Mouse (Mus musculus): ENCODE data around the gene Lgr4. TPM values are rescaled to one million over a fixed set of nuclear protein-coding genes. Genes with fewer than 3 reads are reported as not detected.

Lgr4 gene
- polyA plus RNA-seq, 1 experiment = 3.8 TPM

DNA sequence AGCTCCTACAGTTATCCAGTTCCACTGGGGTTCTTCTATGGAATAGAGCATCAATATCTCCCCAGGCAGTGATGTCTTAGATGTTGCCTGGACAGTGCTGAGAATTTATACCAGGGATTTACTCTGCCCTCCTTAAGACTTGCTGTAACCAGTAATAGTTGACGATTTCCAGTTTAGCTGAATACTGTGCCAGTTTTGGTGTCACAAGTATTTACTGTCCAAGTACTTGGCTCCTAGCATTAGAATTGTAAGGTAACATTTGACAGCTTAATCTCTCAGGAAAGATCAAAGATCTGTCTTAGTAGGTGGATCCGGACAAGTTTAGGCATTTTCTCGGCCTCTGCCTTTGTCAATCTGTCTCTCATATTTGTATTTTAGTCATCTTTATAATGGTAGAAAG lies 5.6 kb downstream of the Lgr4 start:
- no peaks in the 10 kb centered on the region for H3K36me3 ChIP-seq (ENCODE audit: control insufficient read depth, insufficient read depth)
- H3K27me3 ChIP-seq (ENCODE audit: control insufficient read depth, insufficient read depth, insufficient read length) = no peaks in the 10 kb centered on the region
- H3K4me3 ChIP-seq = no peak overlapping the region
- no peak overlapping the region for H3ac ChIP-seq (ENCODE audit: control insufficient read depth, insufficient read length)
- H3K4me2 ChIP-seq (ENCODE audit: low read depth) = no peak overlapping the region
- no peak for TF ChIP-seq POLR2AphosphoS2 (IDR thresholded peaks at IDR 0.05; ENCODE audit: insufficient read length, low read depth)
- no peak for TF ChIP-seq USF1 (IDR thresholded peaks at IDR 0.05; ENCODE audit: low read depth)
- TF ChIP-seq MYOD1 (IDR thresholded peaks at IDR 0.05; ENCODE audit: control insufficient read depth in 1 of 3, insufficient read length in 2 of 3, low read depth in 2 of 3) = no peak
- no peak for TF ChIP-seq E2F4 (IDR thresholded peaks at IDR 0.05; ENCODE audit: insufficient read depth)
- TF ChIP-seq MYOG (IDR thresholded peaks at IDR 0.05; ENCODE audit: control insufficient read depth in 1 of 3, insufficient read depth in 1 of 3, insufficient read length in 2 of 3, low read depth in 2 of 3) = no peak
- TF ChIP-seq SRF (IDR thresholded peaks at IDR 0.05; ENCODE audit: control insufficient read depth, insufficient read length, low read depth) = no peak
- TF ChIP-seq CEBPB (IDR thresholded peaks at IDR 0.05; ENCODE audit: insufficient read depth, poor library complexity, severe bottlenecking) = no peak
- TF ChIP-seq POLR2A (IDR thresholded peaks at IDR 0.05; ENCODE audit: insufficient read length, low read depth) = no peak
- TF ChIP-seq TCF12 (IDR thresholded peaks at IDR 0.05; ENCODE audit: insufficient read depth, poor library complexity, severe bottlenecking) = no peak
- no peak for TF ChIP-seq MAX (IDR thresholded peaks at IDR 0.05; ENCODE audit: low read depth)
- peaks cover 91% of the 10 kb centered on the region for H3K79me2 ChIP-seq (ENCODE audit: control insufficient read depth, insufficient read depth)

DNA sequence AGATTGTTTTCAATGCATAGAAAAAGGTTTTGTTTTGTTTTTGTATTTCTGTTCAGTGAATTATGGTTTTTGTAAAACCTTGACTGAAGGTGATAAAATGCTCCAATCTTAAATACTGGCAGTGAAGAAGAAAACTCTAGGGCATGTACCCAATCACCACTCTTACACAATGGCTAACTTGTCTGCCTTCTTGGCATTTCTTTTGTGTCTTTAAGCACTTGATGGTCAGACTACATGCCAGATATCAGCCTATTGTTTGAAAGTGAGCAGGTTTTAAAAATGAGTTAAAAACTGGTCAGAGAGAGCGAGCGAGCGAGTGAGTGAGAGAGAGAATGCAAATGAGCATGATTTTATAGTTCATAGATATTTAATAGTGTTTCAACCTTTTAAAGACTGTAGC lies 6.5 kb downstream of the Lgr4 start:
- H3K27me3 ChIP-seq (ENCODE audit: control insufficient read depth, insufficient read depth, insufficient read length) = no peaks in the 10 kb centered on the region
- H3K4me3 ChIP-seq = no peak overlapping the region
- H3K79me2 ChIP-seq (ENCODE audit: control insufficient read depth, insufficient read depth) = peaks cover 91% of the 10 kb centered on the region
- H3K36me3 ChIP-seq (ENCODE audit: control insufficient read depth, insufficient read depth) = no peaks in the 10 kb centered on the region
- TF ChIP-seq MAX (IDR thresholded peaks at IDR 0.05; ENCODE audit: low read depth) (no peak), E2F4 (IDR thresholded peaks at IDR 0.05; ENCODE audit: insufficient read depth) (no peak), POLR2AphosphoS2 (IDR thresholded peaks at IDR 0.05; ENCODE audit: insufficient read length, low read depth) (no peak), REST (IDR thresholded peaks at IDR 0.05; ENCODE audit: insufficient read depth, insufficient read length) (no peak), TCF12 (IDR thresholded peaks at IDR 0.05; ENCODE audit: insufficient read depth, poor library complexity, severe bottlenecking) (no peak), CEBPB (IDR thresholded peaks at IDR 0.05; ENCODE audit: insufficient read depth, poor library complexity, severe bottlenecking) (no peak), TCF3 (IDR thresholded peaks at IDR 0.05; ENCODE audit: insufficient read length, low read depth) (no peak), SRF (IDR thresholded peaks at IDR 0.05; ENCODE audit: control insufficient read depth, insufficient read length, low read depth) (no peak), USF1 (IDR thresholded peaks at IDR 0.05; ENCODE audit: low read depth) (no peak), POLR2A (IDR thresholded peaks at IDR 0.05; ENCODE audit: insufficient read length, low read depth) (no peak), MYOD1 (IDR thresholded peaks at IDR 0.05; ENCODE audit: control insufficient read depth in 1 of 3, insufficient read length in 2 of 3, low read depth in 2 of 3) (no peak), MYOG (IDR thresholded peaks at IDR 0.05; ENCODE audit: control insufficient read depth in 1 of 3, insufficient read depth in 1 of 3, insufficient read length in 2 of 3, low read depth in 2 of 3) (no peak)
- no peak overlapping the region for H3ac ChIP-seq (ENCODE audit: control insufficient read depth, insufficient read length)
- H3K4me2 ChIP-seq (ENCODE audit: low read depth) = no peak overlapping the region

DNA sequence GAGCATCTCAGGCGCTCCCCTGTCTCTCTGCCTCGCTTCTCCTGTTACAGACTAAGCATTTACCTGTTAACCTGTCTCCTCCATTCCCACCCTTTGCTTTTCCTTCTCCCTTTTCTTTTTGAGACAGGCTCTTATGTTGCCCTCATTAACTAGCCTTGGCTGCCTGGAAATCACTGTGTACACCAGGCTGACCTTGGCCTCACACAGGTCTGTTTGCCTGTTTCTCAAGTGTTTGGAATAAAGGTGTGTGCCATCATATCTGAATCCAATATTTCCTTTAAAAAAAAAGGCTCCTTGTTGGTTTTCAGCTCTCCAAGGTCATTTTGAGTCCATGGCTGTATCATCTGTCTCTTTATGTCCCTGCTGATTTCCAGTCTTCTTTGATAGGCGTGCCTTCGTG lies 9.5 kb downstream of the Lgr4 start:
- Histone ChIP-seq H3K4me3 (no peak overlapping the region), H3K4me2 (ENCODE audit: low read depth) (no peak overlapping the region), H3K36me3 (ENCODE audit: control insufficient read depth, insufficient read depth) (no peaks in the 10 kb centered on the region), H3ac (ENCODE audit: control insufficient read depth, insufficient read length) (no peak overlapping the region), H3K79me2 (ENCODE audit: control insufficient read depth, insufficient read depth) (peaks cover 67% of the 10 kb centered on the region), H3K27me3 (ENCODE audit: control insufficient read depth, insufficient read depth, insufficient read length) (no peaks in the 10 kb centered on the region)
- TF ChIP-seq POLR2A (IDR thresholded peaks at IDR 0.05; ENCODE audit: insufficient read length, low read depth) = no peak
- no peak for TF ChIP-seq E2F4 (IDR thresholded peaks at IDR 0.05; ENCODE audit: insufficient read depth)

DNA sequence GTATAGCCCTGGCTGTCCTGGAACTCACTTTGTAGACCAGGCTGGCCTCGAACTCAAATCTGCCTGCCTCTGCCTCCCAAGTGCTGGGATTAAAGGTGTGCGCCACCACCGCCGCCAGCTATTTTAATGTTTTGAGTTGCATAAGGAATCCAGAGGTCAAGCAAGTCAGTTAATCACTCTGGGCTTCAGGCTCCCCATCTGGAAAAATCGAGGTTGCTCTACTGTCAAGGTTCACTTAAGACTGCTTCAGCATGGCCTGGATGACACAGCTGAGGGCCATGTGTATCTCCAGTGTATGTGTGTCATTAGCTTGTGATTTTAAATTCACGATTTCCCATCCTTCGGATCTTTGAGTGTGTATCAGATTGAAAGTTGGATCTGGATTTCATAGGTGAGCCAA lies 10.0 kb downstream of the Lgr4 start:
- no peak overlapping the region for H3ac ChIP-seq (ENCODE audit: control insufficient read depth, insufficient read length)
- TF ChIP-seq POLR2AphosphoS2 (IDR thresholded peaks at IDR 0.05; ENCODE audit: insufficient read length, low read depth) = no peak
- TF ChIP-seq E2F4 (IDR thresholded peaks at IDR 0.05; ENCODE audit: insufficient read depth) = no peak
- no peak for TF ChIP-seq MYOG (IDR thresholded peaks at IDR 0.05; ENCODE audit: control insufficient read depth in 1 of 3, insufficient read depth in 1 of 3, insufficient read length in 2 of 3, low read depth in 2 of 3)
- TF ChIP-seq TCF3 (IDR thresholded peaks at IDR 0.05; ENCODE audit: insufficient read length, low read depth) = no peak
- no peak for TF ChIP-seq MAX (IDR thresholded peaks at IDR 0.05; ENCODE audit: low read depth)
- no peak for TF ChIP-seq SRF (IDR thresholded peaks at IDR 0.05; ENCODE audit: control insufficient read depth, insufficient read length, low read depth)
- no peak for TF ChIP-seq TCF12 (IDR thresholded peaks at IDR 0.05; ENCODE audit: insufficient read depth, poor library complexity, severe bottlenecking)
- no peak for TF ChIP-seq REST (IDR thresholded peaks at IDR 0.05; ENCODE audit: insufficient read depth, insufficient read length)
- TF ChIP-seq POLR2A (IDR thresholded peaks at IDR 0.05; ENCODE audit: insufficient read length, low read depth) = no peak
- TF ChIP-seq CEBPB (IDR thresholded peaks at IDR 0.05; ENCODE audit: insufficient read depth, poor library complexity, severe bottlenecking) = no peak
- no peak for TF ChIP-seq MYOD1 (IDR thresholded peaks at IDR 0.05; ENCODE audit: control insufficient read depth in 1 of 3, insufficient read length in 2 of 3, low read depth in 2 of 3)
- no peak for TF ChIP-seq USF1 (IDR thresholded peaks at IDR 0.05; ENCODE audit: low read depth)
- peaks cover 63% of the 10 kb centered on the region for H3K79me2 ChIP-seq (ENCODE audit: control insufficient read depth, insufficient read depth)
- H3K4me2 ChIP-seq (ENCODE audit: low read depth) = no peak overlapping the region
- H3K36me3 ChIP-seq (ENCODE audit: control insufficient read depth, insufficient read depth) = no peaks in the 10 kb centered on the region
- H3K27me3 ChIP-seq (ENCODE audit: control insufficient read depth, insufficient read depth, insufficient read length) = no peaks in the 10 kb centered on the region
- no peak overlapping the region for H3K4me3 ChIP-seq

DNA sequence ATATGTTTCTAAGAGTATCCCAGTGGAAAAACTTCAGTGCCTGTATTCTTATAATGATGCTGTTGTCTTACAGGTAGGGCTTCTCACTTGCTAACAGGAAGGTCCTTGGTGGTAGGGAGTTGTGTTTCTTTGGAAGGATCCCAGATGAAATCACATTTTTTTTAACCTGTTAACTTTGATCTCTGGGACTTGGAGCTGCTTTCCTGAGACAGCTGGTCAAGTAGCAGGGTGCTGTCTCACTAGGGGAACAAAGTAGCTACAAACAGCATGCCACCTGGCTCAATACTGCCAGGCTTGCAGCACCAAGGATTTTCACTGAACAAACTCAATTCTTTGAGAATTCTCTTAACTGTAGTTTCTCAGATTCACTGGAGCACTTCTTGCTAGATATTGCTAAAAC lies 10.4 kb downstream of the Lgr4 start:
- H3ac ChIP-seq (ENCODE audit: control insufficient read depth, insufficient read length) = no peak overlapping the region
- TF ChIP-seq POLR2A (IDR thresholded peaks at IDR 0.05; ENCODE audit: insufficient read length, low read depth) = no peak
- no peak for TF ChIP-seq REST (IDR thresholded peaks at IDR 0.05; ENCODE audit: insufficient read depth, insufficient read length)
- no peak for TF ChIP-seq CEBPB (IDR thresholded peaks at IDR 0.05; ENCODE audit: insufficient read depth, poor library complexity, severe bottlenecking)
- TF ChIP-seq TCF3 (IDR thresholded peaks at IDR 0.05; ENCODE audit: insufficient read length, low read depth) = no peak
- TF ChIP-seq USF1 (IDR thresholded peaks at IDR 0.05; ENCODE audit: low read depth) = no peak
- TF ChIP-seq TCF12 (IDR thresholded peaks at IDR 0.05; ENCODE audit: insufficient read depth, poor library complexity, severe bottlenecking) = no peak
- no peak for TF ChIP-seq SRF (IDR thresholded peaks at IDR 0.05; ENCODE audit: control insufficient read depth, insufficient read length, low read depth)
- TF ChIP-seq POLR2AphosphoS2 (IDR thresholded peaks at IDR 0.05; ENCODE audit: insufficient read length, low read depth) = no peak
- TF ChIP-seq MYOG (IDR thresholded peaks at IDR 0.05; ENCODE audit: control insufficient read depth in 1 of 3, insufficient read depth in 1 of 3, insufficient read length in 2 of 3, low read depth in 2 of 3) = no peak
- no peak for TF ChIP-seq MAX (IDR thresholded peaks at IDR 0.05; ENCODE audit: low read depth)
- no peak for TF ChIP-seq E2F4 (IDR thresholded peaks at IDR 0.05; ENCODE audit: insufficient read depth)
- TF ChIP-seq MYOD1 (IDR thresholded peaks at IDR 0.05; ENCODE audit: control insufficient read depth in 1 of 3, insufficient read length in 2 of 3, low read depth in 2 of 3) = no peak
- H3K27me3 ChIP-seq (ENCODE audit: control insufficient read depth, insufficient read depth, insufficient read length) = no peaks in the 10 kb centered on the region
- H3K4me2 ChIP-seq (ENCODE audit: low read depth) = no peak overlapping the region
- peaks cover 59% of the 10 kb centered on the region for H3K79me2 ChIP-seq (ENCODE audit: control insufficient read depth, insufficient read depth)
- no peak overlapping the region for H3K4me3 ChIP-seq
- H3K36me3 ChIP-seq (ENCODE audit: control insufficient read depth, insufficient read depth) = no peaks in the 10 kb centered on the region
